Mouse (Mus musculus): ENCODE measurements around the gene Tdrd3.

Tdrd3 gene

DNA sequence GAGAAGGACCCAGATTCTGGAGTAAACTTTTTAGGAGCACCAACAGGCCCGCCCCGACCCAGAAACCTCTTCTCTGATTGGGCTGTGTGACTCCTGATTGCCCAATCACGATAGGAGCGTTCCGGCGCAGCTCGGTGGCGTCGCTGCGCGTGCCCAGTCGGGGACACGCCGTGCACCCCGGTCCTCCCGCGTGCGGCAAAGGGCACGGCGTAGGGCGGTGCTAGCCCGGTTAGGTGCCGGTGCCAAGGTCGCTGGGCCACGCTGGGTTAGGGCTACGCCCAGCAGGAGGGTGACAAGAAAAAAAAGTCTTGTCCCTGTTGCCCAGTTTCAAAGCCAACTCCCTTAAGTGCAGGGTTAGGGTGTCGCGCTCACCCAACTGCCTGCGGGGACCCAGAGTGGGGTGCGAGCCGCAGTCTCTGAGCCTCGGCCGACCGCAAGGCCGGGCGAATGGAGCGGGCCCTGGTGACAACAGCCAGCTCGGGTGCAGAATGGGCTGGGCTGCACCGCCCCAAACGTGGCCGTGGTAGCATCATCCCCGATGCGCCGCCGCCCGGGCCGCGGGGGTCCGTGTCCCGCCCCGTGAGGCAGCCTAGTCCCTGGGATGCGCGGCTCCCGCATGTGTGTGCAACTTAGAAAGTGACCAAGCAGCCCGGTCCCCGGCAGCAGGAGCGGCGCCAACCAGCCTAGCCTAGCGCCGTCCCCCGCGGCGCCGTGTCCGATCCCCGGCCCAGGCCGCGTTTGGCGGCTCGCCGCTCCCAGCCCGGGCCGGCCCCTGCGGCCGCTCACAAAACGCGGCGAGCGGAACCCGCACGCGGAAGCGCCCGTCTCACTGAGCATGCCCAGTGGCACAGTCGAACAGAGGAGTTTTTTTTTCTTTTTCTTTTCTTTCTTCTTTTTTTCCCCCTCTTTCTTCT is at the start of gene Tdrd3:
Tdrd3 (plus strand) TSS at position 832 of the 914 bp plus-strand sequence.
- peak; percentile 96 for DNase-seq (ENCODE audit: inconsistent ontology term)

- no peak for DNase-seq (ENCODE audit: inconsistent ontology term)
Observed at GRCm38 (mm10) chr14:87367169-87367568, 49.3 kb upstream of the Tdrd3 start.

DNA sequence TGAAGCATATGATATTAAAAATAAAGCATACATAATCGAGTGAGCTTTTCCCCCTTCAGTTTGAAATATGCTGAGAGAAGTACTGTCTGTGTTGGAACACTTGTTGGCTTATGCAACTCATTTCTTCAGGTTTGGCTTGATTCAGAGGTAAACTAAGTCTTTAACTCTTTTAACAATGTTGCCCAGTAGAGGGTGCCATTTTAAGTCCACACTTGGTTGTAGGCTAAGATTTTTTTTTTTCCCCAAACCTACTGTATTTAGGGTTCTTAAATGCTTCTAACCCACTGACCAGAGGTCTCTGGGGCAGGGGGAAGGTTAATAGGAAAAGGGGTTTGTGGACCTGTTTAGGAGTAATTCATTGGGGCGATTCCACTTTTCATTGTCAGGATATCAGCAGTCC is 33.4 kb upstream of the Tdrd3 start:
- DNase-seq (ENCODE audit: inconsistent ontology term) = no peak

- DNase-seq (ENCODE audit: inconsistent ontology term) = no peak
Observed at GRCm38 (mm10) chr14:87384288-87385268, 31.9 kb upstream of the Tdrd3 start.

DNA sequence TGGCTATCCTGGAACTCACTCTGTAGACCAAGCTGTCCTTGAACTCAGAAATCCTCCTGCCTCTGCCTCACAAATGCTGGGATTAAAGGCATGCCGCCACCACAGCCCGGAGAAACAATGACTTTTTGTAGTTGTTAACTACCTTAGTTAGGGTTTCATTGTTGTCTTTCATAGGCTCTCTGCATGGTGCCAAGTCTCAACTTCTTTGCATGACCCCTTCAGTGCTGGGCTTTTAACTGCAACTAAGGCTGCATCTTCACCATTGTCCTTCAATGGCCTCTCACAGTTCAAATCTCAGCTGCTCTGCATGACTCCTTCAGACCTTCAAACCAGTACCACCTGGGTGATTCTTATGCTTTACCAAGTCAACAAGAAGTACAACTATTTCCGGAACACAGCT is 23.3 kb upstream of the Tdrd3 start:
- DNase-seq (ENCODE audit: inconsistent ontology term) = no peak

GRCm38 (mm10) chr14:87396643-87397042 is 19.8 kb upstream of the Tdrd3 start:
- no peak for DNase-seq (ENCODE audit: inconsistent ontology term)

- no peak for DNase-seq (ENCODE audit: inconsistent ontology term)
Observed at GRCm38 (mm10) chr14:87415486-87415807, 992 bp upstream of the Tdrd3 start.

DNA sequence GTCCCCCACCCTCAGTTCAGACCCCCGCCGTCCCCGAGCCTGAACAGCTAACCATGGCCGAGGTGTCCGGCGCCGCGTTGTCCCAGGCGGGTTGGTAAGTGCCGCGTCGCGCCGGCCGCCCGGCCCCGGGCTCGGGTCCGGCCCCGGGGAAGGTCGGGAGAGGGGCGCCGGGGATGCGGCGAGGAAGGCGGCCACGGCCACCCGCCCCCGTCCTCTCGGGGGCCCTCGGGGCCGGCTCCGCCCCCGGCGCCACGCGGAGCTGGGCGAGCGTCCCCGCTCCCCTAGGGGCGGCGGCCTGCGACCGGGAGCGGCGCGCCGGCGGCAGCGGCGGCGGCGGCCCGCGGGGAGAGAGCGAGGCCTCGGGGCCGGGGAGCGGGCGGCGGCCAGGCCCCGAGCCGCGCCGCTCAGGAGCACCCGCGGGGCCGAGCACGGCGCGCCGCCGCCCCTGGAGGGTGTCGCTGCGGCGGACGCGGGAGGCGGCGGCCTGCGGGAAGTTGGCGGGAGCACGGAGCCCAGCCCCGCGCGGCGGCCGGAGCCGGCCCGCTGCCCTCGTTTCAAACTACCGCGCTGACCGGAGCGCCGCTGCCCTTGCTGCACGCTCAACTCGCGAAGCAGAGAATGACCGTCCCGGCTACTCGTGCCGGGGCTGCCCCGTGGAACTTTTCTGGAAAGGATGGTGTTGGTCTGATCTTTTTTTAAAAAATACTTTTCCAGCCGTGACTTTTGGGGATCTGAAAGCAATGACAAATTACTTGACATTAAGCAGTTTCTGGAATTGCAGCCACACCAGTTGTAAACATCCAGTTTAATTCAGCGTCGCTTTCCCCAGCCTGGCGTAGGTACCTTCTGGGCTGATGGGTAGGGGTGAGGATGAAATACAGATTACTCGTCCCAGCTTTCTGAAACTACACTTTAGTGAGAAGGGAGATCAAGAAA is 584 bp downstream of the Tdrd3 start:
- DNase-seq (ENCODE audit: inconsistent ontology term) = peak; percentile 60

DNA sequence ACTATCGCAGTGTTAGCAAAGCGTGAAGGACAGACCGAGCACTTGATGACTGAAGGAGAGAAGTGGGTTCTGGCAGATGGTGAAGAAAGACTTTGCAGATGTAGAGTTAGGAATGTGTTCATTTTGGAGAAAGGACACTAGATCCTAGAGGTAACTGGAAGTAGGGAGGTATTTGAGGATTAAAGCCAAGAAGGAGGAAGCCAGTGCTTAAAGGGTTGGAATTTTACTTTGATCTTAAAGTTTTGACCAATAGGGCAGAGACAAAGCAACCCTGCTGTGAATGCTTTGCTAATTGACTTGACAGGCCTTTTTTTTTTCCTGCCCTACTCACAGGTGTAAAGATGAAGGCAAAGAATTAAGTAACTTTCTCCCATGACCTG is 1.2 kb downstream of the Tdrd3 start:
- peak; percentile 45 for DNase-seq (ENCODE audit: inconsistent ontology term)

GRCm38 (mm10) chr14:87419740-87420139 is 3.3 kb downstream of the Tdrd3 start:
- DNase-seq (ENCODE audit: inconsistent ontology term) = no peak

DNA sequence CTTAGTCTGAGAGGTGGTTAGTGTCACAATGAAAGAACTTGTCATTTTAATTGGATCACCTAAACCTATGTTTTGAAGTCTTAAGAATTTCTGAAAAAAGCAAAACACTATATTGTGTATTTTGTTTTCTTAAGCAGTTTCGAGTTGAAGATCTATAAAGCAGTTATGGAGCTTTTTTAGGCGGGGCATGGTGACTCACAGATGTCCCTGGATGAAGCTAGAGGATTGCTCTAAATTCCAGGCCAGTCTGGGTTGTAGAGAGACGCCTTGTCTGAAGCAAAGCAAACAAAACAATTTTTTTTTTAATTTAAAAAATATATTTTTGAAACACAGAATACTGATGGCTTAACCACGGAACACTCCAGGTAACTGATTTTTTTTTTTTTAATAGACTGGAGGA is 4.1 kb downstream of the Tdrd3 start:
- no peak for DNase-seq (ENCODE audit: inconsistent ontology term)

DNA sequence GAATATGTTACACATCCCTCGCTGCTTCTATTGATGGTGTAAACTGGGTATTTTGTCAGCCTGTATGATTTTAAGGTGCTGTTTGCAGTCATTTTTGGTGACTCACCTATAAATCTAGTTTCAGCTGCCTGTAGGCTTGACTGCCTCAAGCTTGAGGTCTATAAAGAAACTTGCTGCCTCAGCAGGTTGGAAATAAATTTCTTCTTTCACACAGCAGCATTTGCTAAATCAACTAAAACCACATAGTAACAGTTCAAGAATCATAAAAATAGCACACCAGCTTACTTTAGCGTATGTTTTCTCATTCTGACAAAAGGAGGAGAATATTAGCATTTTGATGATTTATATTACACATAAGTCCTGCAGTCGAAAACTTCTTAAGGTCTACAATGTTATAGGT is 6.0 kb downstream of the Tdrd3 start:
- DNase-seq (ENCODE audit: inconsistent ontology term) = no peak

DNA sequence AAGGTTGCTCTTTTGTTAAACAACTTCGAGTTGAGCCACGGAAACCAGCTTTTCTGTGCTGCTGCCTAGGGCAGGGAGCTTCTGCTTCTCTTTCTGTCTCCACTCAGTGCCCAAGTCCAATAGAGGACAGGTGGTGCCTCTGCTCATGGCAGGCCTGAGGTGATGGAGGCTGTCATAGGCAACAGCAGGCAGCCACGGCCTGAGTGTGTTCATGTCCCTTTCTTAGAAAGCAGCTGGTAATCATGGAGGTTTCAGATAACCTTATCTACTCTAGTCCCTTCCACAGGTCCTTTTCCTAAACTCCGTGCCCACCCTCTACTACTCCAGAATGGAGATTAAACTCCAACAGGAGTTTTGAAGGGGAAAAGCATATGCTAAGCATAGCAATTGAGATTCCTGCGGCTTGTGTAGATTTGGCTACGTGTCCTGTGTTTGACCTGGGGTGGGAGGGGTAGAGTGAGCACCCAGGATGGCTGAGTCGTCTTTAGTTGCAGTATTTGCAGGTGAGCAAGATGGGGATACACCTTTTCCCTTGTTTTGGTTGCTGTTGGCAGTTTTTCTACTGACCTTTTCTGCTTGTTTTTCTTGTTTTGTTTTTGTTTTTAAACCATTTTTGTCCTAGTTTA is 10.0 kb downstream of the Tdrd3 start:
- no peak for DNase-seq (ENCODE audit: inconsistent ontology term)

DNA sequence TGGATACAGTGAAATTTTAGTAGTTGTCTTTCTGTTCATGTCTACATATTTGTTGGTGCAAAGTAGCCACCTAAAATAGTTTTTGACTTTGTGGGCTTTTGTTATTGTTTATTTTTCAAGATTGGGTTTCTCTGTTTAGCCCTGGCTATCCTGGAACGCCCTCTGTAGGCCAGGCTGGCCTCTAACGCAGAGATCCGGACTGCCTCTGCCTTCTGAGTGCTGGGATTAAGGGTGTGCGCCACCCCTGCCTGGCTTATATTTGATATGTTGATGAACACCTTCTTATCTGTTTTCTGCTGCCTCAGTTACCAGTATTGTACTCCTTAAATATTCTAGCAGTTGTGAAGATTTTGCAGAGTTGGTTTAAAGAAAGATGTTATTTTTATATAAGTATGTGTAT is 10.6 kb downstream of the Tdrd3 start:
- no peak for DNase-seq (ENCODE audit: inconsistent ontology term)

DNA sequence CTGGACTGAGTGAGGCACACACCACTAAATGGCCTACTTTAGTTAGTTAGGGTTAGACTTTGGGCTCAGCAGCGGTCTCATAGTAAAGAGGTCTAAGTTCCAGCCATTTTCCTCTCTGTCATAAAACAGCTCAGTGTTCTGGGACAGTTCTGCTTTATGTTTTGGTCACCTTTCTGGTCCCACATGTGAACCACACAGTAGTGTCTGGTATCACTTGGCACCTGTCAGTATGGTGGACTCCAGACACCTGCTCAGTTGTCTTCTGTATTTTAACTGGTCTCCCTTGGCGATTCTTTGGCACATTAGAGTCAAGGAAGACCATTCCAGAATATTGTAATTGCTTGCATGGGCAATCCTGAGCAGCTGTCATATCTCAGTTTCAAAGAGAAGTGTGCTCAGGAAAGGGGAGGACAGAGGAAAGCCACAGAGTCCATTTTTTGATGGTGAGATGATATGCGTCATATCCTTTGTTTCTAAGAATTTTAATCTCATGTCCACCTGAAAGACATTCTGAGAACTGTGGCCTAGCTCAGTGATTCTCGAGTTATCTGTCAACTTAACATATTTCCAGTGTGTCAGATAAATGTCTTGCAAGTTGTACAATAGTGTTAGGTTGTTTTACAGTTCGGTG is 11.3 kb downstream of the Tdrd3 start:
- no peak for DNase-seq (ENCODE audit: inconsistent ontology term)

GRCm38 (mm10) chr14:87433390-87433915 is 17.0 kb downstream of the Tdrd3 start:
- DNase-seq (ENCODE audit: inconsistent ontology term) = no peak

GRCm38 (mm10) chr14:87435382-87435781 is 18.9 kb downstream of the Tdrd3 start:
- DNase-seq (ENCODE audit: inconsistent ontology term) = no peak

- DNase-seq (ENCODE audit: inconsistent ontology term) = no peak
Observed at GRCm38 (mm10) chr14:87439721-87440120, 23.3 kb downstream of the Tdrd3 start.

- no peak for DNase-seq (ENCODE audit: inconsistent ontology term)
Observed at GRCm38 (mm10) chr14:87446331-87446913, 30.0 kb downstream of the Tdrd3 start.

Measured in Muller cell, postnatal 12 days (primary cell).